Mouse (Mus musculus): ENCODE measurements around the gene Zbtb3.
"Not testable (repeated sequence)": the region's sequence is repeated elsewhere in the genome, so short reads cannot be mapped to it uniquely, and the experiment has no call there.

Zbtb3 gene

GRCm38 (mm10) chr19:8803879-8804660 lies 1.7 kb downstream of the Zbtb3 start:
- no peak for DNase-seq

DNA sequence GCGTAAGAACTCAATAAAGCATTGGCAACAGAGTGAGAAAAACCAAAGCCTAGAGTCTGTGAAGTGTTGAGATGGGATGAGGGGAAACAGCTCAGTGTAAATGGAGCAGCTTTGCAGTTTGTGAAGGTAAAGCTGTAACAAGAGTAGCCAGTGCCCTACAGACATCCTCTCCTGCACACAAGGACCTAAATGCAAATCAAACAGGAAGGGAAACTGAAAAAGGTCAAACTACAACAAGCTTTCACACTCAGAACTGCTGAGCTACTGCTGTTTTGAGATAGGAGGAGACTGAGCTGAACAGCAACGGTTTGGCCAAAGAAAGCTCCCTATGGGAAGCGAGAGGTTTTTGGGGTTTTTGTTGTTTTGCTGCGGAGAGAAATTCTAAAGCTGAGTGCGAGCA lies 4.5 kb downstream of the Zbtb3 start:
- DNase-seq: no peak

- peak in 1 of 2 experiments; percentile 37 for DNase-seq
Observed at GRCm38 (mm10) chr19:8815812-8816211, 13.5 kb downstream of the Zbtb3 start.

DNA sequence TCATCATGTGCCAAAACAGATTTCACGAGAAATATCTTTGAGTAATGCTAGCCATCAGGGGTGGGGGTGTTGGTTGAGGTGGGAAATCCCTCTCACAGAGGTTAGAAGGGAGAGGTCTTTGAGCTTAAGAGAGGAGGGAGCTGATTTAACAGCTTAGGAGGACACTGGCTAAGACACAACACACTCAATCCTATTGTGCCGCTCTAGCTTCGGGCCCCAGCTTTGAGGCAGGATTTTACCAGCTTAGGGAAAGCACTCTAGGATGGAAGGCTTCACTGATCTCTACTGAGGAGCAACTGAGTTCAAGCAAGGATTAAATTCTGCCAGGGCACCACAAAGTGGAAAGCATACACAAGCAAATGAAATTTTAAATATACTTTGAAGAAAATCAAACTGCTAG lies 14.6 kb downstream of the Zbtb3 start:
- DNase-seq: no peak

DNA sequence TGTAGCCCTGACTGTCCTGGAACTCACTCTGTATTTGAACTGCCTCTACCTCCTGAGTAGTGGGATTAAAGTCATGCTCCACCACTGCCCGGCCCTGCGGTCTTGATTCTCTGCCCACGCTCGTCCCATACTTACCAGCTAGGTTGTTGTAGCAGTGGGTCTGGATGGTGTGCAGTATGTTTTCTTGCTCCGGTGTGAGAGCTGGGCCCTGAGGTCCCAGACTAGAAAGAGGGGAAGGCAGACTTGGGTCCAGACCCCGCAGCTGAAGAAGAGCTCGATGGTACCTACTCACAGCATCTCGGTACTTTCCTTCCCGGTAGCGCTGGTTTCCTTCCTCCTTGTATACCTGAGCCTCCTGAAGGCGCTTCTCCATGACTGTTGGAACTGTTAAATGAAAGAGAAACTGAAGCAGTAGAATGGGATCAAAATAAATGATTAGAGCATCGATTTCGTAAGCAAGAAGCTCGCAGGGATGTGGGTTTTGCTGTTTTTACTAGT lies 16.0 kb downstream of the Zbtb3 start:
- peak in 1 of 2 experiments; percentile 28 for DNase-seq

DNA sequence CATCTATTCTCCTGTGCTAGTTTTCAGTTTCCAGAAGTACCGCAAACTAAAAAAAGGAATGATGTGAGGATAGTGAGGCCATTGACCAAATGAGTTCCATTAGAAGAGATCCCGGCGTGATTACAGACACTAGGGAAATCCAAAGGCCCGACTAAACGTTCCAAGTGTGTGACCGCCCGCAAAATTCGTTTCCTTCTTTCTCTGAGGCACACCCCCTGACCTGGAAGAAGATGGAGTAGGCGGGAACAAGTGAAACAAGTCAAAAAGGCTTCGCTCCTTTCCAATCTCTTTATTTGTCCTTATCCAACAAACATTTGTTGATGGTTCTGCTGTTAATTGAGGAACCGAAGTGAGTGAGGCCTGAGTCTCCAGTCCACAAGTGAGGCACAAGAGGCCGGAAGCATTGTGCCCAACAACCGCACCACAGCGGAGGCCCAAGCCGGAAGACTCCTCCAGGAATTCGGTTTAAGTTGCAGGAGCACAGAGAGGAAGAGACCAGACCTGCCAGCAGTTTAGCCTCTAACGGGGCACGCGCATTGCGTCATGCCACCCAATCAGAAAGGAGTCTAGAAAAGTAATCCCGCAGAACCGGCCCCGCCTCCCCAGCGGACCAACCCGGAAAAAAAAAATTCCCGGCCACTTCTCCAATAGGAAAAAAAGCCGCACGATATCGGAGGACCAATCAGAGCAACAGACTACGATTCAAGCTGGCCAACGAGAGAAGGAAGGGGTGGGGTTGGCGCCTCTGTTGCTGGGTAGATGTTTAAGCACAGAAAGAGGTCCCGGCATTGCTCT lies 16.6 kb downstream of the Zbtb3 start, which contains the start of gene Ttc9c:
Gene Ttc9c, minus strand, starts transcription at position 533 of the 795 bp plus-strand sequence.
- DNase-seq: peak; percentile 95 to 96

- peak; percentile 99 for DNase-seq
Observed at GRCm38 (mm10) chr19:8819596-8820423, 17.5 kb downstream of the Zbtb3 start, which contains the start of gene Hnrnpul2. Gene Hnrnpul2, plus strand, starts transcription at chr19:8820010.

- no peak for DNase-seq
Observed at GRCm38 (mm10) chr19:8820424-8820956, 18.1 kb downstream of the Zbtb3 start.

DNA sequence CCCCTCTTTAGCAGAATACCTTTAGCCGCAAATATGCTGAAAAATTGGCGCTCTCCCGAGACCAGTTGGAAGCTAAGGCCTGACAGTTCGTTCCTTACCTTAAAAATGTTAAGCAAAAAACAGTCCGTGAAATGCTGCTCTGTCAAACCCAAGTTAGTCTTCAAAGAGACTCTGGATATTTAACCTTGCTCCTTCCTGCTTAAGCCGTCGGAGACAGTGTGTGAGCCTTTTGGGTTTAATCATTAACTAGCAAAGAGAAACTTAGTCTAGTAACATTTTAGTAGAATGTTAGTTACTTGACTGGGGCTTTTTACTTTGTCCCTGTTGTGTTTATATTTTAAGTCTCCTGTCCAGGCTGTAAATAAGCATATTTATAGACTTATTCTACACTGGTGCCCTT lies 18.8 kb downstream of the Zbtb3 start:
- DNase-seq: no peak

DNA sequence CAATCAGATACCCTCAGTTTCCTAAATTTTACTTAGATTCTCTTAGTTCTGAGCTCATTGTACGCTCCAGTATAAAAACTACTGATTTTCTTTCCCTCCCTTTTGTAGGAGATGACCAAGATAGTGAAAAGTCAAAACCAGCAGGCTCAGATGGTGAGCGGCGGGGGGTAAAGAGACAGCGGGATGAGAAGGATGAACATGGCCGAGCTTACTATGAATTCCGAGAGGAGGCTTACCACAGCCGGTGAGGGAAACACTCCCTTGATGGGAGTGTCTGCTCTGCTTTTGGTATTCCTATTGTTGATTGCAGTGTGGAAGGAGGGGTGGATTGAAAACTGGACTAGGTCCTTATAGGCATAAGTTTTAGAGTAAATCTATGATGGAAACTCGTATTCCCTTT lies 20.3 kb downstream of the Zbtb3 start:
- peak; percentile 78 to 87 for DNase-seq

DNA sequence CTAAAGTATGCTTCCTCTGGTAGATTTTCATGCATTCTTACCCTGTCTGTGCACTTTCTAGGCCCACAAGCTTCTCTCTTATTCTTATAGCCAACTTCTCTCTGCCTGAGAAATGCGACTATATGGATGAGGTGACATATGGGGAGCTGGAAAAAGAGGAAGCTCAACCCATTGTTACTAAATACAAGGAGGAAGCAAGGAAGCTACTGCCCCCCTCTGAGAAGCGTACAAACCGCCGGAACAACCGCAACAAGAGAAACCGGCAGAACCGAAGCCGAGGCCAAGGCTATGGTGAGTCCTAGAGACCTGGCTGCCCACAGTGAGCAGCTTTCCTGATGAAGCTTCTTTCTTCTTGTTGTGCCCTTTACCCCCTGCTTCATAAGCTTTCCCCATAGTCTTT lies 27.3 kb downstream of the Zbtb3 start, which contains the start of gene AC129217.1:
Gene AC129217.1, plus strand, starts transcription at position 114 of the 400 bp plus-strand sequence.
- no peak for DNase-seq

GRCm38 (mm10) chr19:8830664-8831063 lies 28.3 kb downstream of the Zbtb3 start:
- DNase-seq: no peak

- no peak for DNase-seq
Observed at GRCm38 (mm10) chr19:8831262-8831661, 28.9 kb downstream of the Zbtb3 start.

DNA sequence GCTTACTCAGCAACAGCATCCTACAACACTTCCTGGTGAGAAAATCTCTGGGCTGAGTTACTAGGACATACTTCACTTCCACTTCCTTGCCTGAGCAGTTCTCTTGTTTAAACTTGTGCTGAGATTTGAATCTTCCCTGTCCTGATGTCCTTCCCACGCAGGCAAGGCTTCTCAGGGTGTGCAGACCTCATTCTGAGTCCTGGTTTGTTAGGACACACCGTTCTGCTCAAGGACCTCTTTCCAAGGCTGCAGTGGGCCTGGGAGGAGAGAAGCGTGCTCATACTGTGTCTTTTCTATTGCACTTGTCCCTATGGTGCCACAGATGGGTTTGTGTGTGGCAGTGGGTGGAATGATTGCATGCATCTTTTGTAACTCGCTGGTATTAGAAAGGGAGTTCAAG lies 30.6 kb downstream of the Zbtb3 start:
- no peak for DNase-seq

GRCm38 (mm10) chr19:8836327-8836726 lies 34.0 kb downstream of the Zbtb3 start:
- DNase-seq: not testable (repeated sequence)

DNA sequence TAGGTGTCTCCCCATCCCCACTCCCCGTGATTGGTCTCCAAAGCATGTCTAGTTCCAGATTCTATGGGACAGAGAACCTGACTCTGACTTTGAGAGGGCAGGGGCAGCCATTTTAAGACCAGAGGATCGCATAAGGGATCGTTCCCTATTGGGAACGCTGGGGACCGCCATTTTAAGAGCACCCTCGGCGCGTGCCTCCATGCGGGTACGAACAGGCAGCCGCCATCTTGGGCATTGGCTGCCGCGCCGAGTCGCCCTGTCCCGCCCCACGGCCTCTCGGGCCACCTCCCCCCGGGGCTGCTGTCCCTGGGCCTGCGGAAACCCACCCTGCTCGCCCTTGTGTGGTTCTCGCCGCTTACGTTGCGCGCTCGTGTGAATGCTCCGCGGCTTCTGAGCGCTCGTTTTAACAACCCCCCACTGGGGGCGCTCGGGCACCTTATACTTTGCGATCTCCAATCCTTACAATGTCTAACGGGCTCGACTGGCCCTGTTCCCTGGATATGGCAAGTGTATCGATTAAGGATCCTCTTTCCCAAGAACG lies 35.0 kb downstream of the Zbtb3 start, which contains the start of gene Bscl2:
Gene Bscl2, plus strand, starts transcription at position 217 of the 541 bp plus-strand sequence.
- DNase-seq: peak; percentile 91 to 92

DNA sequence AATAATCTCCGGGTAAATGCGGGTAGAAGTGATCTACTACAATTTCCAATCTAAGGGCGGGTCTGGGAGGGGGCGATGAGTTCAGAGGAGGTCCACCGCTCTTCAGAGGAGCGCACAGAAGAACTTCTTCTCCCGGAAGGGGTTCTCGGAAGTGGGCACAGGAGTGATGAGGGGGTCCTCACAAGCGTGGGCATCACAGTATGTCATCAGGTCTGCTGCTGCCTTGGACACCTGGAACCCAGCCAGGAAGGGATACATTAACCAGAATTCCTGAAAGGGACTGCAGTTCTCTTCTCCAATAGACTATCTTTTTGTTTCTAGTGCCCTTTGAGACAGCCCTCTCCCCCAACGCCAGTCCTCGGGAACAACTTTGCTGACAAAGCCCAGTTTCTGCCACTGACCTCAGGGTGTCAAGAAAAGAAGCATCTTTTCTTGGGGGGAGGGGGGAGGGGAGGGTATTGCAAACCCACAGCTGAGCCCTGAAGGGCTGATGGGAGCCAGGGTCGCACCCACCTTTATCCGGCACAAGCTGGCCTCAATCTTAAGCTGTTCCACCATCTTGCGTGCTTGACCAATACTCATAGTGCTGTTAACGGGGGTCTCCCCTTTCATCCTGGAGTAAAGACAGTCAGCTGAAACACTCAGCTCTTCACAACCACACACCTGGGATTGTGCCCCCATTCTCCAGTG lies 35.8 kb downstream of the Zbtb3 start:
- DNase-seq: peak; percentile 69 to 74

DNA sequence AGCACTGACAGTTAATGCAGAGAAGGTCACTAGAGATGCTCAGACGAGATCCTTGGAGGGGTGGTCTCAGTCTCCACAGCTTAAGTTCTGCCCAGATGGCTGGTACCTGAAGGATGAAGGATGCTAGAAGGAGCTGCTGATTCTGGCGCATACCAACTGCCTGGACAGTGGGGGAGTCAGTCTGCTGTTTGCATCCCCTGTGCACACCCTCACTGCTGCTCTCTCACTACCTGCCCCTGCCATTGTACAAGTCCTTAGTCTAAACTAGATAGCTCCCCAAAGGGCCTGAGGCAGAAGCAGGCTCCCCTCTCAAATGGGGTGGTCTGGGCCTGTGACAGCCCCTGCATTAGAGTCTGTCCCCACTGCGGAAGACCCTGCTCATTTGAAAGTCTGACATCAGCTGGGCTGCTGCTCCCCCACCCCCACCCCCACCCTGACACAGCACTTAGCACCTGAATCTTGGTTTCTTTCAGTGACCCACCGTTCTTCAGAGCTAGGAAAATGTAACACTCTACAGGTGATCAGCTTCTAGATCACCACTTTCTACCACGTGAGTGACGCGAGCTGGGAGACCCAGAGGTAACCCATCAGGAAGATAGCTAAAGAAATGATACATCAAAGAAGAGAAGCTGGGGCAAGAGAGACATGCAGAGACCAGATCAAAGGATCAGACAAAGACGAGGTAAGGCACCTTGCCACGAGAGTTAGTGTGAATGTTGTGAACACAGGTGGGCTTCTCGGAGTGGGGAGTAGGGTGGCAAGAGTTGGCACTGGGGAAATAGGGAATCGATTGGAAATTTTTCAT lies 37.0 kb downstream of the Zbtb3 start, which contains the start of gene Gng3:
Gene Gng3, minus strand, starts transcription at position 92 of the 805 bp plus-strand sequence.
- DNase-seq: peak; percentile 89 to 92

DNA sequence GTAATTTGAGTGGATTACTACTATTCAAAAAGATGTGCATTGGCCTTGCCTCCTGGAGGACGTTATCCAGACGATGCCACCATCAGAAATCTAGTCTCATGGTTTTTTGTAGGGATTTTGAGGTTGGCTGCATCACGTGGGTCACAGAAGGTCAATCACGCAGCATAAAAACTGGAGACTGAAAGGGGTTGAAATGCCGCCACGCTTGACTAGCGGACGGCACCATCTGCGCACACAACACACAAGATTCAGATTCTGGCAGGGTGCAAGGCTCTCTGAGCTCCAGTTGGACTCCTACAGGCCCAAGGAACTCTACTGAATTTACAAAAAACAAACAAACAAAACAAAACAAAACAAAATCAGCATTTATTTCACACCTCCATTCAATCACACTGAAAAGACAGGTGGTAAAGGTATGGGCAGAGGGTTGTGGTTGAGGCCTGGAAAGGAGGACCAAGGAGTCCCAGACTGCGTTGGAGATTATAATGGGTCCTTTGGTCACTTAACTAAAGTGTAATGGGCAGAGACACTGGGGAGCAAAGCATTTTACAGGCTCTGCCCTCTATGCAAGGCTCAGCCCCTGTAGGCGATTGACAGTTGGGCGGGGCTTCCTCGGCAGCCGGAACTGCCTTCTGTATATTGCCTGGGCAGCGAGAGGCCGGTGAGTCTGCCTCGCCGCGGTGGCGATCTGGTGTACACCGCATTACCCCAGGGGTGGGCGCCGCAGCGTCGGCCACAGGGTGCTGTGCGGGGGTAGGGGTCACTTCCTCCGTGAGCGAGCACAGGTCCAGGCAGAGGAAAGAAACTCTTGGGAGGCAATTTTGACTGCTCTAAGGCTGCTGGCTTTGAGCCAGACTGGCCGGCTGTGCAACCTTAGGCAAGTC lies 37.8 kb downstream of the Zbtb3 start:
- peak; percentile 86 to 89 for DNase-seq
